Mouse (Mus musculus) spleen, adult 2 months (tissue): ENCODE data around the gene Tceal8. TPM values are rescaled to one million over a fixed set of nuclear protein-coding genes. Genes with fewer than 3 reads are reported as not detected.

Experiments used
- DNase-seq, 2 experiments: peaks; one replicate each; pipeline versions ENCODE4 v3.0.0 to v3.0.0-alpha.2; 2012 to 2021; ENCODE audit warnings: low spot score in 2 of 2, low read depth in 1 of 2
- H3K27ac ChIP-seq: fragments of 200-500 bp; 2 replicates; pipeline ENCODE4 v1.5.1; 2012; ENCODE audit warnings: low read length, inconsistent platforms; ENCODE audit not compliant: insufficient read depth
- H3K27me3 ChIP-seq: fragments of 200-500 bp; 2 replicates; pipeline ENCODE4 v1.6.1; 2012; ENCODE audit warnings: mild to moderate bottlenecking, moderate library complexity, low read length, inconsistent platforms; ENCODE audit not compliant: control insufficient read depth, insufficient read depth
- H3K36me3 ChIP-seq: fragments of 200-500 bp; 2 replicates; pipeline ENCODE4 v1.6.1; 2012; ENCODE audit warnings: mild to moderate bottlenecking, low read length, inconsistent platforms; ENCODE audit not compliant: control insufficient read depth, insufficient read depth
- H3K4me1 ChIP-seq: fragments of 200-500 bp; 2 replicates; pipeline ENCODE4 v1.6.1; 2011; ENCODE audit warnings: inconsistent platforms; ENCODE audit not compliant: control insufficient read depth, insufficient read depth, insufficient read length
- H3K4me3 ChIP-seq: fragments of 200-500 bp; 2 replicates; pipeline ENCODE4 v1.5.1; 2011; ENCODE audit warnings: mild to moderate bottlenecking, inconsistent platforms; ENCODE audit not compliant: insufficient read depth, insufficient read length; ENCODE audit errors: extremely low read depth
- CTCF ChIP-seq: fragments of 200-500 bp; IDR thresholded peaks from 2 replicates; pipeline ENCODE4 v1.5.1; 2011; ENCODE audit warnings: mild to moderate bottlenecking, inconsistent platforms; ENCODE audit not compliant: insufficient read depth, insufficient read length, insufficient replicate concordance; ENCODE audit errors: extremely low read depth
- POLR2A ChIP-seq: fragments of 200-500 bp; IDR thresholded peaks from 2 replicates; pipeline ENCODE4 v1.6.1; 2011; ENCODE audit warnings: low read depth, low read length, inconsistent platforms
- WGBS: fragments of 180-500 bp; shearing (Covaris S2); methylation state at CpG from one replicate; pipeline ENCODE4 v1.1.7; 2018; 5-methylcytosine and 5-hydroxymethylcytosine counted together
- polyA plus RNA-seq: library from polyadenylated mRNA; depleted of rRNA; stranded (reverse); fragments of >200 nt; gene quantifications from 2 replicates; pipeline ENCODE4 v1.2.3, GENCODE M21; 2012

The Tceal8 gene
- polyA plus RNA-seq, 1 experiment, result 0.95 TPM

DNA sequence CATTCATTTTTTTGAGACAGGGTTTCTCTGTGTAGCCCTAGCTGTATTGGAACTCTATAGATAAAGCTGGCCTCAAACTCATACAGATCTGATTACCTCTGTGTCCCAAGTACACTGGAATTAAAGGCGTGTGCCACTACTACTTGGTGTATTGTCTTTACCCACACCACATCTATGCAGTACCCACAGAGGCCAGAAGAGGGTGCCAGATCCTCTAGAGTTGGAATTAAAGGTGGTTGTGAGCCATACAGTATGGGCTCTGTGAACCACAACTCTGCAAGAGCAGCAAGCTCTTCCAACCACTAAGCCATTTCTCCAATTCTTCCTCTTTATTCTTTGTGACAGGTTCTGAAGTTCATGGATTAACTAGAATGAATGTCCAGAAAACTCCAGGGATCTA, 24.7 kb upstream of the Tceal8 start:
- TF ChIP-seq CTCF, result no peak
- no peak for TF ChIP-seq POLR2A
- no peak overlapping the region for H3K4me3 ChIP-seq
- H3K27ac ChIP-seq, result no peak overlapping the region
- WGBS, result 72% methylated on average over 1 of the region's 1 CpGs
- no peaks in the 10 kb centered on the region for H3K27me3 ChIP-seq
- no peaks in the 10 kb centered on the region for H3K36me3 ChIP-seq
- H3K4me1 ChIP-seq, result no peaks in the 10 kb centered on the region
- peak in 1 of 2 experiments; percentile 5 for DNase-seq

DNA sequence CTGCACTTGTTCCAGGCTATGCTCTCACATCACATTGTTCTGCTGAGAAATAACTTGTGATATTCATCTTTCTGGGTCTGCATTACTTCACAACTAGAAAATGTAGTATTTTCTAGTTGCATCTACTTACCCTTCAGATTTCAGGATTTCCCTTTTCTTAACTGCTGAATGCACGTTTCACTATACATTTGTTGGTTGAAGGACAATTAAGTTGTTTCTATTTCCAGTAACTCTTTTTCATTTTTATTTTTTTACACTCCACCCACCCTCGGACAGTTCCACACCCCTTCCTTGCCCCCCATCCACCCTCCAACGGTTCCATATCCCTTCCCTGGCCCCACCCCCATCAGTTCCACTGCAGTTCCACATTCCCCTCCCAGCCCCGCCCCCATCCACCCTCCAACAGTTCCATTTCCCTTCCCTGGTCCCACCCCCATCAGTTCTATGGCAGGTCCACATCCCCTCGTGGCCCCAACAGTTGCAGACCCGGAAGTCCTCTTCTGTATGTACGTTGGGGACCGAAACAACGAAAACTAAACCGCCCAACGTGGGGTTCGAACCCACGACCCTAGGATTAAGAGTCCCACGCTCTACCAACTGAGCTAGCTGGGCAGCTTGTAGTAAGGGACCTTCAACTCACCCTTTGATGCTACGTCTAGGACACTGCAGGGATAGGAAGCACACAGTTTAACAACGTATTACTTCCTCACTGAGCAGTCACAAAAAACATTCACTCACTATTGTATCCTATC, 23.2 kb upstream of the Tceal8 start:
- H3K4me1 ChIP-seq, result no peaks in the 10 kb centered on the region
- H3K27me3 ChIP-seq, result no peaks in the 10 kb centered on the region
- H3K4me3 ChIP-seq, result no peak overlapping the region
- no peak overlapping the region for H3K27ac ChIP-seq
- no peak for DNase-seq
- TF ChIP-seq POLR2A, result no peak
- no peak for TF ChIP-seq CTCF
- H3K36me3 ChIP-seq, result no peaks in the 10 kb centered on the region
- WGBS, result 76% methylated on average over 16 of the region's 16 CpGs

DNA sequence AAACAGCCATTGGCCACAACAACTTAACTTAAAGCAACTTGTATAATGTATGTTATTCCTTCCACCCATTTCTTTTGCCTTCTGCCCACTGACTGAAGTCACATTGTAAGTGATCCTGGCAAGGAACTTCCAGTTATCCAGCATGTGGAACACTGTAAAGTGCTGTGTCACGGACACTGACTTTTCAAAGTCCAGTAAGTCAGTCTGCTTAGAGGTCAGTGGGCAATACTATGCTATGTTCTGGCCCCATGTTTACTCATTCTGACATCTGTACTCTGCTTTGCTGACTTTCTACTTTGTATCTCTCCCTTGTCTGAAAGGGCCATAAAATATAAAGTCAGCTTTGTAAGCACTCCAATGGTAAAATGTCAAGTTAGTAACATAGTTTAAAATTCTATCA, 11.0 kb upstream of the Tceal8 start:
- no peaks in the 10 kb centered on the region for H3K36me3 ChIP-seq
- no peak for DNase-seq
- no peak overlapping the region for H3K27ac ChIP-seq
- no peak for TF ChIP-seq CTCF
- no peak for TF ChIP-seq POLR2A
- no peaks in the 10 kb centered on the region for H3K27me3 ChIP-seq
- H3K4me3 ChIP-seq, result no peak overlapping the region
- 80% methylated on average over 1 of the region's 1 CpGs for WGBS
- H3K4me1 ChIP-seq, result no peaks in the 10 kb centered on the region

DNA sequence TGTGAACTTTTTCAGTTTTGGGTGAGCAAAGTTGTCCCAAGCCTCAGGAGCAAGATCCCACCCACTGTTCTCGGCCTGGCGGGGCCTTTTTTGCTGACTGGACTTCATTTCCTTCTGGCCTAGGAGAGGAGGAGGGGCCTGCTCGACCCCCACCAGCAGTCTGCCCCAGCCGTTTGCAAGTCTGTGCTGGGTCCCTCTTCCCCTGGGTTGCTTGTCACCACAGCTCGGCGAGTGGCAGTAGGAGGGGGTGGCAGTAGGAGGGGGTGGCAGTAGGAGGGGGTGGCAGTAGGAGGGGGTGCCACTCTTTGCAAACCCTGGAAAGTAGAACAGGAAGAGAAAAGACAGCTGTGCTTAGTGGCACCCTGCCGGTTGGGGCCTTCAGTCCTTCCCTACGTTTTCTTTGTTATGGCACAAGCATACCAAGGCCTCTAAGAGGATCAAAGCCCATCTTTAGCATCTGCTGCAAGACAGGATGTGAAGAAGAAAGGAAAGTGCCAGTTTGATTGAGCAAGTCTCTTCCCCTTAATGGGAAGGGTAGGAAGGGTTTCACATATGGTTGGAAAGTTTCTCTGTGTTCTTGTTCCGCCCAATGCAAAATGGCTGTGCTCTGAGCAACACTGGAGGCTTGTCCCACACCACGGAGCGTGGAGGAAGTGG, 8.9 kb upstream of the Tceal8 start:
- no peaks in the 10 kb centered on the region for H3K4me1 ChIP-seq
- DNase-seq, result no peak
- H3K36me3 ChIP-seq, result no peaks in the 10 kb centered on the region
- H3K4me3 ChIP-seq, result no peak overlapping the region
- H3K27ac ChIP-seq, result no peak overlapping the region
- 38% methylated on average over 11 of the region's 11 CpGs for WGBS
- no peak for TF ChIP-seq CTCF
- no peak for TF ChIP-seq POLR2A
- no peaks in the 10 kb centered on the region for H3K27me3 ChIP-seq

DNA sequence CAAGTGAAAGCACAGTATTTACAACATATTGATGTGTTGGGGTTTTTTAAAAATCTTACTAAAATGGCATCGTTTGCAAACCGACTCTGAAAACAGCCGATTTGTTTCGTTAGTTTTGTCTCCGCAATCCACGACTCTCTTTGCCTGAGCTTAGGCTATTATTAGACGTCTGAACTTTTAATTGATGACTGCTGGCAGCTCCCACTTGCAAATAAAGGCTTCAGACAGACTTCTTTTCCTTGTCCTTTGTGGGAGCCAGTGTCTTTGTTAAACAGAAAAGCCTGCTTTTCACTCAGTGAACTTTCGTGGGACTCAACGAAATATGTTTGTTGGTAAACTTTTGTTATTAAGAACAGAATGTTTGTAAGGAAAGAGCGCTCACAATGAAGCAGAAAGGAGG, 644 bp upstream of the Tceal8 start:
- H3K4me3 ChIP-seq, result no peak overlapping the region
- H3K36me3 ChIP-seq, result no peaks in the 10 kb centered on the region
- 45% methylated on average over 10 of the region's 10 CpGs for WGBS
- DNase-seq, result no peak
- H3K4me1 ChIP-seq, result no peaks in the 10 kb centered on the region
- TF ChIP-seq CTCF, result no peak
- no peak for TF ChIP-seq POLR2A
- H3K27me3 ChIP-seq, result no peaks in the 10 kb centered on the region
- no peak overlapping the region for H3K27ac ChIP-seq

DNA sequence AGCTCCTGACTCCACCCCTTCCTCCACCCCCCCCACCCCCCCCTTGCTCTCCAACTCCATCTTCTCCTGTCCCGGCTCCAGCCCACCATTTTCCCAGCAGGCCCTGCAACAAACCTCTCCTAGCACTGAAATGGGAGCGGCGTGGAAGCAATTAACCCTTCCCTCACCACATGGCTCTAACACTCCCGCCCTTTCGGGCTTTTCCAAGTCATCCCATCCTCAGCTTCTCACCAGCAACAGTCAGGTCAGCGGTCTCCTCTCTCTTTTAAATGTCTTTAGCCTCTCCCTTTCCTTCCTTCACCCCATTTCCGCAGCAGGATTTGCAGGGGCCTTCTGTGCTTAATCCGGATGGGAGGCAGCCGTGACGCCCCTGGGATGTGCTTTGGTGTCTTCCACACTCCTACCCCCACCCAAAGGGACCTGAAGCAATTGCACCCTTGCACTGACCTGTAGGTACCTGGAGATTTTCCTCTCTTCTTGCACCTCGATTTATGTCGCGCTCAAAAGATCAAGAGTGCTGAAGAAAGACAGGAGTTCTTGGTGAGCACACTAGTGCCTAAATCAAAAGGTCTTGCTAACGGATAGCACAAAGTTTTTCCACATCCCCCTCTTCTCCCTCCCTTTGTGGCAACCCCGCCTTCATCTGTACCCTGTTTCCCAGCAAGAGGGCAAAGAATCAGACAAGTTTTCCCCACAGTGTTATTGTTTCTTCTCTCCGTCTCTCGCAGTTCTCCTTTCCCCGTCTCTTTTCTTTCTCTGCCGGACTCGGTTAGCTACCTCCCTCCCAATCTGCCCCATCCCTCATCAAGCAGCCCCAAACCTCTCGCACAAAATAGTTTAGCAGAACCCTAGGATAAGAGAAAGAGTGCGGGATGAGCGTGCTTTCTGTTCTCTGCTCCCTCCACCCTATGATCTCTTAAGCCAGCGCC, 689 bp downstream of the Tceal8 start:
- Histone ChIP-seq H3K36me3 (no peaks in the 10 kb centered on the region), H3K4me3 (peak overlapping the region; percentile 52), H3K27me3 (no peaks in the 10 kb centered on the region), H3K27ac (0 out of 2 replicates have a peak overlapping the region, but pooled peaks have one; percentile 8), H3K4me1 (no peaks in the 10 kb centered on the region)
- TF ChIP-seq CTCF, result no peak
- 31% methylated on average over 24 of the region's 24 CpGs for WGBS
- no peak for DNase-seq
